Mouse (Mus musculus): Measurements from ENCODE around the gene Tmem222. TPM values are rescaled to one million over a fixed set of nuclear protein-coding genes. Genes with fewer than 3 reads are reported as not detected.

Gene Tmem222
- polyA plus RNA-seq, 2 experiments from 2014 or later, result 83.4 to 93.2 TPM

DNA sequence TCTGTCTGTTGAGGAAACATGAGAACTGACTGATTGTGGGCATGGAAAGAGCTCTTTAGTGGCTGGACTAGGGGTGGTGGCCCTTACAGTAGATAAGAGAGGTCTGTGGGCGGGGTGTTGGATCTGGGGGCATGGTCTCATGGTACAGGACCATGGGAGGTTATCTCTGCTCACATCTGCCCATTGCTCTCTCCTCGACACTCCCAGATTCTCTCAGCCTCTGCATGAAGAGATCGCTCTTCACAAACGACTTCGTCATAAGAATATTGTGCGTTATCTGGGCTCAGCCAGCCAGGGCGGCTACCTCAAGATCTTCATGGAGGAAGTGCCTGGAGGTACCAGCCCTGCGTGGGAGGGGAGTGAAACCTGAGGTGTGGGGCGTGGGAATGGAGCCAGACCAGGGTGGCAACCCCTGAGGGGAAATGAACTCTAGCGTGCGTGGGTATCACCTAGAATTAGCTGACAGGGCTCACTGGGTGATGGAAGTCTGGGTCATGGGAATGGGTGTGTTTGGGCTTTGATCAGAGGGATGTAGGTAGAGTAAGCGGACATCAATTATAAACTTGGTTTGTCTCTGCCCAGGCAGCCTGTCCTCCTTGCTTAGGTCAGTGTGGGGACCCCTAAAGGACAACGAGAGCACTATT, 29.7 kb downstream of the Tmem222 start:
- no peak for ATAC-seq

- ATAC-seq, result no peak
Observed at GRCm38 (mm10) chr4:133247072-133247471, 30.5 kb downstream of the Tmem222 start.

DNA sequence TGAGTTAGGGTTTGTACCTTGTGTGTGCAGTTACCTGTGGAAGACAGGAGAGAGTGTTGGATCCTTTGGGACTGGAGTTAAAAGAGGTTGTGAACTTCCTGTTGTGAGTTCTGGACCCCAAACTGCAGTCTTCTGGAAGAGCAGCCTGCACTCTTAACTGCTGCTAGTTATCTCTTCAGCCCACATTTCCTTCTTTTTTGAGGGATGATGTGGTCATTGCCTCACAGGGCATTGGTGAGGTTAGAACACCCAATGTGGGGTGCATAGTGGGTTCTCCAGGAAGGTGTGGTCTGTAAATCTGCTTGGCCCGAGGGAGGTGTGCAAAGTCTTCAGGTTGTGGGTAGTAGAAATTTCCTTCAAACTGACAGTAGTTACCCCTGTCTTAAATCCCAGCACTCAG, 33.3 kb downstream of the Tmem222 start:
- no peak for ATAC-seq

- ATAC-seq, result no peak
Observed at GRCm38 (mm10) chr4:133243538-133243937, 34.1 kb downstream of the Tmem222 start.

DNA sequence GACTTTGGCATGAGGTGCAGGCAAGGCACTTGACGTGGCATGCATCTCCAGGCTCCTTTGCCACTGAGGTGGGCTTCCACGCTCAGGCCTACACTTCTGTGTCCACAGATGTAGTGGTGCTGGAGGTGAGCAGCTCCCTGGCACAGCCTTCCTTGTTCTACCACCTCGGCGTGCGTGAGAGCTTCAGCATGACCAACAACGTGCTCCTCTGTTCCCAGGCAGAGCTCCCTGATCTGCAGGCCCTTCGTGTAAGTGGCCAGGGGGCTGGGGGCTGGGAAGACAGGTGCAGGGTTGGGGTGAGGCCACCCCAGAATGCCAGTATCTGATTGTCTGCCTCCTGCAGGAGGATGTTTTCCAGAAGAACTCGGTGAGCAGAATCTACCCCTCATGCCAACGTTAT, 34.9 kb downstream of the Tmem222 start:
- no peak for ATAC-seq

- no peak for ATAC-seq
Observed at GRCm38 (mm10) chr4:133241910-133242309, 35.7 kb downstream of the Tmem222 start.

DNA sequence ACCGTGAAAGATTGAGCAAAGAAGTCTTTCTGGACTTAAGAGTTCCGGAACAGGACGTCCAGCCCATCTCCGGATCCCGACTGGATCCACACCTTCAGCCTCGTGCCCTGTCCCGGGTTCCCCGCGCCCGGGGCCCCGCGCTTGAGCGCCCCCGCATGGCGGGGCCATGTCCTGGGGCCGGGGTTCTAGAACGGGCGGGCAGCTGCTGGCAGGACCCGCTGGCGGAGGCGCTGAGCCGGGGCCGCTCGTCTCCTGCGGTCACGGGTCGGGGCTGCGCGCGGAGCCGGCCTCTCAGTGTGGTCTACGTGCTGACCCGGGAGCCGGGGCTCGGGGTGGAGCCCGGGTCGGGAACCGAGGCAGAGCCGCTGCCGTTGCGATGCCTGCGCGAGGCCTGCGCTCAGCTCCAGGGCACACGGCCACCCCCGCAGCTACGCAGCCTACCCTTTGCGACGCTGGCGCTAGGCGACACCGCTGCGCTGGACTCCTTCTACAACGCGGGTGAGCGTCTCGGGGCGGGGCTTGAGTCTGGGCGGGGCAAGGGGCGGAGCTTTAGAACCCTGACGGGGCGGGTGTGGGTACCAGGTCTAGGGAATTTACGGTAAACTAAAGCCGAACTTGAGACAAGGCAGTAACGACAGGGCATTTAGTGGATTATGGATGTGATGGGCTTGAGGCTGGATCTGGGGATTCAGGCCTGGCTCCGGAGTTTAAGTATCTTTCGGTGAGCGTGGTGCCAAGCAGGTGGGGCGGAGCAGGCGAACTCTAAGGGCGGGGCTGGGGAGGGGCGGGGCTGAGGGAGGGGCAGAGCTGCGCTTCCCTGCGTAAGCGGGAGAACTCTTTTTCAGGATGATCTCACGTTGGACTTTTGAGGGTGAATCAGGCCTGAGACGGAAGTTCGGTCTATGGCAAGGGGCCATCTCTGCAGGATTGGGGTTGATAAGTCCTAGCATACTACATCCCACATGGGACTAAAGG, 36.4 kb downstream of the Tmem222 start:
- ATAC-seq, result peak; percentile 96

DNA sequence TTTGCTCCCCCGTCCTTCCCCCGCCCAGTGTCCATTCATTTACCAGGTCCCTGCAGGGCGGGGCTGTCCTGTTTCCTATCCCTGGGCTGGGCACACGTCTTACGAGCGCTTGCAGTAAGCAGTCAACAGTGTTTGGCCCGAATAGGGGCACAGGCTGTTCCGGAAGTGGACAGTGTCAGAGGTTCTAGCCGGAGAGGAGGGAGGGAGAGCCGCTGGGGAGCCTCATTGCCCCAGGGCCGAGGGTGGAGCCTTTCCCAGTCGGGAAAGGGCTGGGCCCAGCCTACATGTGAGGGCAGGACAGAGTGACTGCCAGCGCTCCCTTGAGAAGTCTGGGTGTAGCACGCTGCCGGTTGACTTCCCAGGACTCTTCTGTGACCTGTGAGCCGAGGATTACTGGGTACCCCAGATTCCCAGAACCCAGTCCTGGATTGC, 37.1 kb downstream of the Tmem222 start, which contains the start of gene Map3k6:
Map3k6 (plus strand) TSS at position 329 of the 432 bp plus-strand sequence.
- no peak for ATAC-seq

- no peak for ATAC-seq
Observed at GRCm38 (mm10) chr4:133237911-133238310, 39.7 kb downstream of the Tmem222 start.

GRCm38 (mm10) chr4:133235415-133235814, 42.2 kb downstream of the Tmem222 start:
- no peak for ATAC-seq

- no peak for ATAC-seq
Observed at GRCm38 (mm10) chr4:133234771-133235170, 42.8 kb downstream of the Tmem222 start.

DNA sequence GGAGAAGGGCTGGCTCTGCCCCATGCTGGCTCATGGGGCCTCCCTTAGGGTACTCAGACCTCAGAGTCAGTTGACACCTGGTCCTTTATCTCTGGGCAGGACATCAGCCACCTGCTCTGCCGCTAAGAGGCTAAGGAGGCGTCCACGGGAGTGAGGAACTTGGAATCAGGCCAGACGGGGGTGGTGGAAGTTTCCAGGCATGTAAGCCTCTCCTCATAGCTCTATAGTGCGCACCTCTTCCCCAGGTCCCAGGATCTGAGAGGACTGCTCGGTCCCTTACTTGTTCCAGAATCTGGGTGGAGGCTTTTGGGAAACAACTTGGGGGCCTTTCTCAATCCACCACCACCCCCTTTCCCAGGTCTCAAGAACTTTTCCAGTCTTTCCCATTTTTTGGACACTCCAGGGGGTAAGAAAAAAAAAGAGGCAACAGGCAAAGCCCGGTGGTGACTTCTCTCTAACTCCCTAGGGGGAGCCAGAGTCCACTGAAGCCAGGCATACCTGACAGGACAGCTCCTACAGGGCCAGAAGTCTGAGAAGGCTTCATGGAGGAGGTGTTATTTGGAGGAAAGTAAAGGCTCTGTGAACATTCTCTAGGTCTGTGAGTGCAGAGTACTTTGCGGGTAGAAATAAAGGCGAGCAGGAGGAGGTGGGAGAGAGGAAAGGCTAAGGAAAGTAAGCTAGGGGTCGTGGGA, 44.2 kb downstream of the Tmem222 start:
- ATAC-seq, result no peak

- no peak for ATAC-seq
Observed at GRCm38 (mm10) chr4:133229582-133229981, 48.0 kb downstream of the Tmem222 start.

- ATAC-seq, result no peak
Observed at GRCm38 (mm10) chr4:133227636-133228035, 50.0 kb downstream of the Tmem222 start.

GRCm38 (mm10) chr4:133226073-133226472, 51.5 kb downstream of the Tmem222 start:
- ATAC-seq, result no peak

DNA sequence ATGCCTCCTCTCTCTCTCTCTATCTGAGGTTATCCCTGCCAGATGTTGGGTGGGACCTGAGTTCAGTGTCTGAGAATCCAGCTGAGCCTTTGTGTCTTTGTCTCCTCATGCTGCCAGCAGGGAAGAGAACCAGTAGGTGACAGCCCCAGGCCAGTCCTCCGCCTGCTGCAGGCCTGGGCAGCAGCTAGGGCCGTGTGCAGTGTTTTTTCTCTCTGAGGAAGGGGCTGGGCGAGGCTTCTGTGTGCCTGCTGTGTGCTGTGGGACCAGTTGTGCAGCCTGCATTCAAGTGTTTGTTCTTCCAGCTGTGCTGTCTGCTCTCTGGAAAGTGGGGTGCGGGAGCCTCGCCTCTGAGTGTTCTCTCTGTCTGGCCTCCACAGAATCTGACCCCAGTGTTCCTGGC, 53.7 kb downstream of the Tmem222 start:
- no peak for ATAC-seq

- ATAC-seq, result no peak
Observed at GRCm38 (mm10) chr4:133221701-133222100, 55.9 kb downstream of the Tmem222 start.

DNA sequence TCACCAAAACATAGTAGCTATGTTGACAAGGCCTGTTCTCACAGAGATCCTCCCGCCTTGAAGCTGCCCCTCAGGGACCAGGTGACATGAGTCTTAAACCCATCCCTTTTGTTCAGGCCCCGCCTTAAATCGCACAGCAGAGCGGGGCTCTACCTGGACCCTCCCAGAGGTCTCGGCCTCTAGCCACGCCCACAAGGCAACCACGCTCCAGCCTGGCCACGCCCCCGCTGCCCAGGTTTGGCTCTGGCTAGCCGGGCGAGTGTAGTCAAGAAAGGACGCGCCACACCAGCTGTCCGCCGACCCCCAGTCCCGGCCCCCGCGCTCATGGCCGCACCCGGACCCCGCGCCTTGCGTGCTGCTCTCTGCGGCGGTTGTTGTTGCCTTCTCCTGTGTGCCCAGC, 56.9 kb downstream of the Tmem222 start:
- no peak for ATAC-seq

- no peak for ATAC-seq
Observed at GRCm38 (mm10) chr4:133218745-133219144, 58.8 kb downstream of the Tmem222 start.

GRCm38 (mm10) chr4:133217641-133218040, 60.0 kb downstream of the Tmem222 start:
- ATAC-seq, result no peak
